Mouse (Mus musculus) liver, embryonic 16.5 days (tissue): Measurements from ENCODE around the gene Nfxl1. TPM values are rescaled to one million over a fixed set of nuclear protein-coding genes. Genes with fewer than 3 reads are reported as not detected.

Source experiments
- ATAC-seq: fragments of 200-750 bp; cut with Nextera tagmentation; 2 replicates; pipeline ENCODE4 v1.8.0; 2017; ENCODE audit warnings: low read depth, mild to moderate bottlenecking, moderate number of reproducible peaks, moderate library complexity
- H3K27ac ChIP-seq: fragments of 300-500 bp; sonication (generic); 2 replicates; pipeline ENCODE4 v1.5.1; 2014; ENCODE audit warnings: mild to moderate bottlenecking, low read length
- H3K27me3 ChIP-seq: fragments of 300-500 bp; sonication (generic); 2 replicates; pipeline ENCODE4 v1.6.1; 2014; ENCODE audit warnings: low read depth, low read length, mixed read lengths; ENCODE audit not compliant: control insufficient read depth, insufficient read depth
- H3K36me3 ChIP-seq: fragments of 300-500 bp; sonication (generic); 2 replicates; pipeline ENCODE4 v1.6.1; 2014; ENCODE audit warnings: mild to moderate bottlenecking; ENCODE audit not compliant: control insufficient read depth, insufficient read depth
- H3K4me1 ChIP-seq: fragments of 300-500 bp; sonication (generic); 2 replicates; pipeline ENCODE4 v1.6.1; 2014; ENCODE audit warnings: low read depth, low read length, mixed read lengths; ENCODE audit not compliant: control insufficient read depth
- H3K4me2 ChIP-seq: fragments of 300-500 bp; sonication (generic); 2 replicates; pipeline ENCODE4 v1.6.1; 2014; ENCODE audit warnings: low read depth, low read length, mixed read lengths
- H3K4me3 ChIP-seq: fragments of 300-500 bp; sonication (generic); 2 replicates; pipeline ENCODE4 v1.5.1; 2014; ENCODE audit warnings: low read depth, mild to moderate bottlenecking, low read length
- H3K9ac ChIP-seq: fragments of 300-500 bp; sonication (generic); 2 replicates; pipeline ENCODE4 v1.6.1; 2014; ENCODE audit warnings: low read depth, low read length
- H3K9me3 ChIP-seq: fragments of 300-500 bp; sonication (generic); replicated peaks from 2 replicates; pipeline ENCODE4 v1.6.1; 2016; ENCODE audit warnings: low read length; ENCODE audit not compliant: control insufficient read depth
- WGBS: fragments of 180-500 bp; shearing (Covaris S2); extraction: QIAGEN DNeasy Blood & Tissue Kit; methylation state at CpG from one replicate; pipeline ENCODE4 v1.1.7; 2014; ENCODE audit not compliant: insufficient replicate concordance; 5-methylcytosine and 5-hydroxymethylcytosine counted together
- polyA plus RNA-seq: library from polyadenylated mRNA; unstranded; fragments of >200 nt; fragmentation: Nextera tagmentation; extraction: Ambion mirVana; gene quantifications from 2 replicates; pipeline ENCODE4 v1.2.1, GENCODE M21; 2015

Nfxl1 gene
- polyA plus RNA-seq, 1 experiment from 2014 or later, result 5.9 TPM

- no peaks in the 10 kb centered on the region for H3K4me1 ChIP-seq
- no peaks in the 10 kb centered on the region for H3K9me3 ChIP-seq
- no peak within 1 kb of the TSS for H3K27ac ChIP-seq
- H3K36me3 ChIP-seq, result no peaks in the 10 kb centered on the region
- no peak for ATAC-seq
- WGBS, result 1% methylated on average over 64 of the region's 64 CpGs
- H3K27me3 ChIP-seq, result peaks cover 26% of the 10 kb centered on the region
- peak within 1 kb of the TSS; percentile 14 for H3K4me3 ChIP-seq
- no peak within 1 kb of the TSS for H3K9ac ChIP-seq
- peak within 1 kb of the TSS; percentile 33 for H3K4me2 ChIP-seq
These were observed 55.7 kb downstream of the Nfxl1 start, which contains the start of gene Corin for GRCm38 (mm10) chr5:72503531-72504523. Gene Corin, minus strand, starts transcription at chr5:72504473.

GRCm38 (mm10) chr5:72502778-72503177, 56.7 kb downstream of the Nfxl1 start:
- Histone ChIP-seq H3K9ac (no peak overlapping the region), H3K9me3 (no peaks in the 10 kb centered on the region), H3K4me1 (no peaks in the 10 kb centered on the region), H3K36me3 (no peaks in the 10 kb centered on the region), H3K4me3 (no peak overlapping the region), H3K27ac (no peak overlapping the region), H3K4me2 (no peak overlapping the region), H3K27me3 (peaks cover 26% of the 10 kb centered on the region)
- no peak for ATAC-seq
- 59% methylated on average over 8 of the region's 8 CpGs for WGBS

GRCm38 (mm10) chr5:72501763-72502162, 57.7 kb downstream of the Nfxl1 start:
- no peaks in the 10 kb centered on the region for H3K4me1 ChIP-seq
- peaks cover 26% of the 10 kb centered on the region for H3K27me3 ChIP-seq
- H3K36me3 ChIP-seq, result no peaks in the 10 kb centered on the region
- 35% methylated on average over 3 of the region's 3 CpGs for WGBS
- no peak overlapping the region for H3K9ac ChIP-seq
- no peak overlapping the region for H3K4me3 ChIP-seq
- H3K4me2 ChIP-seq, result no peak overlapping the region
- H3K27ac ChIP-seq, result no peak overlapping the region
- H3K9me3 ChIP-seq, result no peaks in the 10 kb centered on the region
- no peak for ATAC-seq

- peak; percentile 61; the same call in 1 of the 2 replicates for ATAC-seq
- H3K36me3 ChIP-seq, result no peaks in the 10 kb centered on the region
- no peak overlapping the region for H3K4me2 ChIP-seq
- peaks cover 8% of the 10 kb centered on the region for H3K27me3 ChIP-seq
- no peaks in the 10 kb centered on the region for H3K9me3 ChIP-seq
- no peak overlapping the region for H3K4me3 ChIP-seq
- no peak overlapping the region for H3K27ac ChIP-seq
- H3K9ac ChIP-seq, result no peak overlapping the region
- 58% methylated on average over 10 of the region's 10 CpGs for WGBS
- no peaks in the 10 kb centered on the region for H3K4me1 ChIP-seq
These were observed 61.2 kb downstream of the Nfxl1 start for GRCm38 (mm10) chr5:72498271-72498670.

GRCm38 (mm10) chr5:72496756-72497155, 62.7 kb downstream of the Nfxl1 start:
- H3K27me3 ChIP-seq, result no peaks in the 10 kb centered on the region
- no peak overlapping the region for H3K9ac ChIP-seq
- no peaks in the 10 kb centered on the region for H3K4me1 ChIP-seq
- H3K36me3 ChIP-seq, result no peaks in the 10 kb centered on the region
- H3K27ac ChIP-seq, result no peak overlapping the region
- H3K9me3 ChIP-seq, result no peaks in the 10 kb centered on the region
- H3K4me3 ChIP-seq, result no peak overlapping the region
- H3K4me2 ChIP-seq, result no peak overlapping the region
- no peak for ATAC-seq
- WGBS, result 25% methylated on average over 4 of the region's 4 CpGs

GRCm38 (mm10) chr5:72493906-72494305, 65.6 kb downstream of the Nfxl1 start:
- no peaks in the 10 kb centered on the region for H3K4me1 ChIP-seq
- no peaks in the 10 kb centered on the region for H3K9me3 ChIP-seq
- H3K4me3 ChIP-seq, result no peak overlapping the region
- H3K27me3 ChIP-seq, result no peaks in the 10 kb centered on the region
- H3K4me2 ChIP-seq, result no peak overlapping the region
- no peaks in the 10 kb centered on the region for H3K36me3 ChIP-seq
- no peak overlapping the region for H3K9ac ChIP-seq
- 55% methylated on average over 7 of the region's 7 CpGs for WGBS
- no peak overlapping the region for H3K27ac ChIP-seq
- no peak for ATAC-seq

GRCm38 (mm10) chr5:72491232-72491631, 68.3 kb downstream of the Nfxl1 start:
- Histone ChIP-seq H3K4me1 (no peaks in the 10 kb centered on the region), H3K9me3 (no peaks in the 10 kb centered on the region), H3K4me2 (no peak overlapping the region), H3K36me3 (no peaks in the 10 kb centered on the region), H3K4me3 (no peak overlapping the region), H3K9ac (no peak overlapping the region), H3K27ac (no peak overlapping the region), H3K27me3 (no peaks in the 10 kb centered on the region)
- WGBS, result 23% methylated on average over 2 of the region's 2 CpGs
- no peak for ATAC-seq

- no peaks in the 10 kb centered on the region for H3K36me3 ChIP-seq
- H3K4me2 ChIP-seq, result no peak overlapping the region
- no peak for ATAC-seq
- no peak overlapping the region for H3K27ac ChIP-seq
- H3K9me3 ChIP-seq, result no peaks in the 10 kb centered on the region
- 51% methylated on average over 7 of the region's 7 CpGs for WGBS
- no peaks in the 10 kb centered on the region for H3K27me3 ChIP-seq
- no peaks in the 10 kb centered on the region for H3K4me1 ChIP-seq
- no peak overlapping the region for H3K4me3 ChIP-seq
- no peak overlapping the region for H3K9ac ChIP-seq
These were observed 79.0 kb downstream of the Nfxl1 start for GRCm38 (mm10) chr5:72480456-72480855.

GRCm38 (mm10) chr5:72472317-72473009, 87.0 kb downstream of the Nfxl1 start:
- 57% methylated on average over 12 of the region's 12 CpGs for WGBS
- no peak for ATAC-seq
- no peak overlapping the region for H3K4me2 ChIP-seq

More at GRCm38 (mm10) chr5:72472317-72473009, 87.0 kb downstream of the Nfxl1 start:
- Histone ChIP-seq H3K27me3 (no peaks in the 10 kb centered on the region), H3K27ac (no peak overlapping the region), H3K36me3 (no peaks in the 10 kb centered on the region), H3K9ac (no peak overlapping the region), H3K9me3 (no peaks in the 10 kb centered on the region), H3K4me3 (no peak overlapping the region), H3K4me1 (no peaks in the 10 kb centered on the region)
